Comparison of ENCODE assay signal across 23 mouse cellular contexts in genomic region chr3:40094701-40095100, GRCm38 (mm10).
"Had no signal": no experiment of that assay in that cellular context is flagged by ENCODE, and none has a peak within 500 bp of the region (broad histone marks: within the 10 kb centered on the region; RNA-seq: fewer than 3 reads in every experiment).

No protein-coding gene starts in this region.

- ATAC-seq: liver, embryonic 12.5 days; midbrain, embryonic 13.5 days had no signal

- H3K4me1 ChIP-seq: limb, embryonic 13.5 days; liver, embryonic 12.5 days; liver, embryonic 15.5 days; lung, embryonic 15.5 days; megakaryocyte, embryonic 14.5 days; stomach, embryonic 15.5 days had no signal

- H3K27ac ChIP-seq: kidney, postnatal 0 days; layer of hippocampus, adult 2 months; limb, embryonic 10.5 days; limb, embryonic 13.5 days; liver, embryonic 12.5 days; liver, embryonic 15.5 days; lung, embryonic 15.5 days; midbrain, embryonic 10.5 days; midbrain, embryonic 13.5 days; neural tube, embryonic 13.5 days; stomach, embryonic 15.5 days had no signal

- H3K27me3 ChIP-seq: limb, embryonic 13.5 days; liver, embryonic 12.5 days; liver, embryonic 15.5 days; lung, embryonic 15.5 days; megakaryocyte, embryonic 14.5 days; midbrain, embryonic 13.5 days; stomach, embryonic 15.5 days had no signal

- DNase-seq: kidney, postnatal 25 days; layer of hippocampus, adult 9-11 months; liver; lung, adult 18-20 months; lung, postnatal 10 days; lung, postnatal 36 days; retina, postnatal 1 day; right cerebral cortex, postnatal 25 days; spleen, adult 18-20 months; thymus, postnatal 25 days had no signal

- H3K9me3 ChIP-seq: limb, embryonic 10.5 days; liver, embryonic 12.5 days; liver, embryonic 15.5 days; lung, embryonic 15.5 days; midbrain, embryonic 13.5 days; stomach, embryonic 15.5 days had no signal

- H3K36me3 ChIP-seq: limb, embryonic 10.5 days; limb, embryonic 13.5 days; liver, embryonic 12.5 days; liver, embryonic 15.5 days; lung, embryonic 15.5 days; midbrain, embryonic 10.5 days; midbrain, embryonic 13.5 days; neural tube, embryonic 13.5 days; stomach, embryonic 15.5 days had no signal

- H3K9ac ChIP-seq: limb, embryonic 13.5 days; liver, embryonic 12.5 days; liver, embryonic 15.5 days; lung, embryonic 15.5 days; midbrain, embryonic 13.5 days; neural tube, embryonic 13.5 days; stomach, embryonic 15.5 days had no signal

- H3K4me2 ChIP-seq: limb, embryonic 13.5 days; liver, embryonic 12.5 days; liver, embryonic 15.5 days; lung, embryonic 15.5 days; midbrain, embryonic 13.5 days; neural tube, embryonic 13.5 days; stomach, embryonic 15.5 days had no signal

- H3K4me3 ChIP-seq: layer of hippocampus, adult 2 months; limb, embryonic 10.5 days; limb, embryonic 13.5 days; liver, embryonic 12.5 days; liver, embryonic 15.5 days; lung, embryonic 15.5 days; megakaryocyte, embryonic 14.5 days; midbrain, embryonic 10.5 days; midbrain, embryonic 13.5 days; myocyte; neural tube, embryonic 13.5 days; stomach, embryonic 15.5 days had no signal
